9 mouse cellular contexts compared by ENCODE assay signal in the genomic region with DNA sequence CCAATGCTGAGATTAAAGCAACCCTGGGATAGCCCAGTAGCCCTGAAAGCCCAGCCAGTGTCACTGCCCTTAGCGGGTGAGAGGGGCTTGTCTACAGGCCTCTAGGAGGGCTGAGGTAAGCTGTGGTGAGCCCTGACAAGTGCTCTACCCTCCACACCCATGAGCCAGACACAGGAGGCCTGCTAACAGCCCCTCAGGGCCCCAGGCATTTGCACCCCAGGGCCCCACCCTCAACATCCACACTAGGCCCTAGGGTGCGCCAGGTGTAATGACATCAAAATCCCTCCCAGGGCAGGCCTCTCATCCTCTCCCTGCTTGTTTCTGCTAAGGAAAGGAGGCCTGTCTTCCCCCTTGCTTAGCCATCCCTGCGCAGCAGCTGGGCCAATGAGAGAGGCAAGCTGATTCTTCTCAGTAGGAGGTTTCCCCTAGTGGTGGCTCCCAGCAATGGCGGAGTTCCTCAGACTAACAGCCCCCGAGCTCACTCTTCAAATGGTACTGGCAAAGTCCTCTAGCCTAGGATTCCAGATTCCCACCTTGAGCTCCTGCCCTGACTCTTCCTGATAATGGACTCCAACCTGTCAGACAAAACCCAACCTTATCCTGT. TPM values are rescaled to one million over a fixed set of nuclear protein-coding genes. Genes with fewer than 3 reads are reported as not detected.
DNase-seq lines count a peak whose midpoint lies in the region; ATAC-seq and TF ChIP-seq lines count a peak whose summit lies in the region.
"Had no signal": no experiment of that assay in that cellular context is flagged by ENCODE, and none has a peak within 500 bp of the region (broad histone marks: within the 10 kb centered on the region; RNA-seq: fewer than 3 reads in every experiment).

No protein-coding gene starts in this region.

- no peak overlapping the region for H3K9ac ChIP-seq in intestine, postnatal 0 days (ENCODE audit: low read depth, low read length)
- H3K9ac ChIP-seq in intestine, embryonic 15.5 days, result no peak overlapping the region
- no peak overlapping the region for H3K9ac ChIP-seq in CH12.LX (ENCODE audit: insufficient read depth, low read depth)
- H3K9ac ChIP-seq: embryonic facial prominence, embryonic 15.5 days; liver, embryonic 15.5 days had no signal

- TF ChIP-seq CTCF in intestine, postnatal 0 days (IDR thresholded peaks at IDR 0.05; ENCODE audit: low read depth), result peak; percentile 77
- peak; percentile 59 to 62 for TF ChIP-seq CTCF in CH12.LX (conservative IDR thresholded peaks at IDR 0.05 in 1 of 2, IDR thresholded peaks at IDR 0.05 in 1 of 2; ENCODE audit: low read depth in 2 of 2, low read length in 2 of 2)

- in situ Hi-C loops in CH12.LX (cut with MboI; ENCODE audit: low pct_ligation_motif_present, low pct_unique_long_range_greater_than_20kb, low sequenced_read_pairs), result loop anchor here (25.0 kb wide), 1 partner anchor 225 kb away; no protein-coding TSS in a partner anchor

- no peaks in the 10 kb centered on the region for H3K9me3 ChIP-seq in intestine, postnatal 0 days (ENCODE audit: control insufficient read depth)
- no peaks in the 10 kb centered on the region for H3K9me3 ChIP-seq in intestine, embryonic 15.5 days
- H3K9me3 ChIP-seq in CH12.LX (replicated peaks; ENCODE audit: low read length), result no peaks in the 10 kb centered on the region
- H3K9me3 ChIP-seq: embryonic facial prominence, embryonic 15.5 days; liver, embryonic 15.5 days had no signal

- no peaks in the 10 kb centered on the region for H3K36me3 ChIP-seq in intestine, postnatal 0 days (ENCODE audit: control insufficient read depth, insufficient read depth)
- no peaks in the 10 kb centered on the region for H3K36me3 ChIP-seq in intestine, embryonic 15.5 days
- no peaks in the 10 kb centered on the region for H3K36me3 ChIP-seq in CH12.LX (replicated peaks in 1 of 2; ENCODE audit: control insufficient read depth in 1 of 2, insufficient read depth in 1 of 2, low read length in 1 of 2)
- H3K36me3 ChIP-seq: liver, embryonic 15.5 days had no signal

- peak; percentile 26; the same call in 1 of the 2 replicates for ATAC-seq in intestine, postnatal 0 days
- no peak for ATAC-seq in intestine, embryonic 15.5 days
- no peak for ATAC-seq in inflammation-experienced regulatory T-cells, adult 6 months

- dilution Hi-C loops in CH12.LX (cut with MboI; ENCODE audit: extremely low pct_ligation_motif_present, extremely low pct_unique_long_range_greater_than_20kb, low sequenced_read_pairs), result no loop called here

- no peak for TF ChIP-seq POLR2A in CH12.LX (IDR thresholded peaks at IDR 0.05; ENCODE audit: low read depth, low read length)

- no peaks in the 10 kb centered on the region for H3K27me3 ChIP-seq in intestine, postnatal 0 days (replicated peaks; ENCODE audit: control insufficient read depth, insufficient read depth, low read length)
- no peaks in the 10 kb centered on the region for H3K27me3 ChIP-seq in intestine, embryonic 15.5 days (replicated peaks)
- peaks cover 25% of the 10 kb centered on the region for H3K27me3 ChIP-seq in CH12.LX (replicated peaks)
- H3K27me3 ChIP-seq: liver, embryonic 15.5 days had no signal

- H3K79me2 ChIP-seq in CH12.LX (replicated peaks; ENCODE audit: control insufficient read depth, extremely low read depth, insufficient read depth, poor library complexity, severe bottlenecking), result no peaks in the 10 kb centered on the region

- no peak overlapping the region for H3K4me3 ChIP-seq in intestine, postnatal 0 days (ENCODE audit: low read depth, low read length)
- H3K4me3 ChIP-seq in intestine, embryonic 15.5 days (replicated peaks), result no peak overlapping the region
- H3K4me3 ChIP-seq in CH12.LX (replicated peaks in 1 of 3; ENCODE audit: low read depth in 2 of 3, low read length in 2 of 3, poor library complexity in 1 of 3), result no peak overlapping the region
- H3K4me3 ChIP-seq: embryonic facial prominence, embryonic 15.5 days; liver, embryonic 15.5 days had no signal

- H3K4me1 ChIP-seq in intestine, postnatal 0 days (replicated peaks; ENCODE audit: control insufficient read depth, insufficient read depth, low read length), result no peaks in the 10 kb centered on the region
- peaks cover 10% of the 10 kb centered on the region for H3K4me1 ChIP-seq in intestine, embryonic 15.5 days (replicated peaks)
- peaks cover 0 to 2% of the 10 kb centered on the region in 2 experiments; a peak in 1 of 4 replicates for H3K4me1 ChIP-seq in CH12.LX (ENCODE audit: control insufficient read depth in 1 of 2, insufficient read depth in 2 of 2)
- H3K4me1 ChIP-seq: liver, embryonic 15.5 days had no signal

- TF ChIP-seq RAD21 in CH12.LX (IDR thresholded peaks at IDR 0.05; ENCODE audit: low read depth, low read length), result peak; percentile 14

- peak; percentile 53 for DNase-seq in A20 (ENCODE audit: low read depth, low spot score)
- DNase-seq in CH12.LX (ENCODE audit: extremely low read depth), result peak; percentile 47
- DNase-seq in forelimb bud, embryonic 11.5 days (ENCODE audit: low read depth, low spot score), result peak; percentile 34
- DNase-seq in ovary, postnatal 36 days (ENCODE audit: low spot score), result no peak

- TF ChIP-seq EP300 in CH12.LX (IDR thresholded peaks at IDR 0.05; ENCODE audit: low read length), result no peak

- WGBS in intestine, postnatal 0 days, result 35% methylated on average over 5 of the region's 5 CpGs
- 35% methylated on average over 5 of the region's 5 CpGs for WGBS in intestine, embryonic 15.5 days

- H3K4me2 ChIP-seq in intestine, postnatal 0 days (replicated peaks; ENCODE audit: low read depth), result no peak overlapping the region
- H3K4me2 ChIP-seq in intestine, embryonic 15.5 days (replicated peaks), result no peak overlapping the region
- H3K4me2 ChIP-seq in CH12.LX (ENCODE audit: insufficient read depth, low read depth, poor library complexity, severe bottlenecking), result no peak overlapping the region
- H3K4me2 ChIP-seq: embryonic facial prominence, embryonic 15.5 days; liver, embryonic 15.5 days had no signal

- H3K27ac ChIP-seq in intestine, postnatal 0 days (ENCODE audit: low read depth, low read length), result no peak overlapping the region
- H3K27ac ChIP-seq in intestine, embryonic 15.5 days, result no peak overlapping the region
- no peak overlapping the region for H3K27ac ChIP-seq in CH12.LX (ENCODE audit: insufficient read depth, low read depth)
- H3K27ac ChIP-seq: embryonic facial prominence, embryonic 15.5 days; liver, embryonic 15.5 days had no signal

TF ChIP-seq in CH12.LX, 34 proteins besides CTCF, POLR2A, EP300 and RAD21:
- no peak for TF ChIP-seq POLR2AphosphoS2 (IDR thresholded peaks at IDR 0.05; ENCODE audit: low read depth, low read length)
- no peak for TF ChIP-seq TBP (conservative IDR thresholded peaks at IDR 0.05; ENCODE audit: low read depth, low read length)
- TF ChIP-seq JUN (IDR thresholded peaks at IDR 0.05; ENCODE audit: insufficient read depth, low read depth, low read length), result no peak
- no peak for TF ChIP-seq PAX5 (IDR thresholded peaks at IDR 0.05; ENCODE audit: low read length)
- TF ChIP-seq MXI1 (IDR thresholded peaks at IDR 0.05; ENCODE audit: low read depth, low read length), result no peak
- no peak for TF ChIP-seq ZKSCAN1 (IDR thresholded peaks at IDR 0.05; ENCODE audit: borderline replicate concordance, low read depth, low read length)
- no peak for TF ChIP-seq MAX (IDR thresholded peaks at IDR 0.05; ENCODE audit: low read length)

RNA-seq across cellular contexts. Expression of a gene that starts 22.1 kb away (rescaled TPM):
- 14.3 and 21.0 TPM in 2 replicates for polyA plus RNA-seq in intestine, postnatal 0 days (2015; fragmentation: Nextera tagmentation; extraction: Ambion mirVana)
- polyA plus RNA-seq in intestine, embryonic 15.5 days (2015; fragmentation: Nextera tagmentation; extraction: Ambion mirVana), result 18.2 and 19.5 TPM in 2 replicates
- total RNA-seq in CH12.LX (2012; rRNA removed), result not detected in 2 replicates
- total RNA-seq in CH12.LX (2014; rRNA removed), result not detected in 2 replicates
- polyA plus RNA-seq in CH12.LX (2012; ENCODE audit: insufficient read length, low read depth), result not detected in 2 replicates
- polyA plus RNA-seq in inflammation-experienced regulatory T-cells, adult 6 months (2017; shearing (Covaris generic)), result not detected

Comparison
In these comparisons a context has a peak if more than half of its experiments do, and no peak if none do; other contexts are left out.
1. RNA of a gene that starts 22.1 kb away (polyA plus RNA-seq): 18.2 to 19.5 TPM in intestine, embryonic 15.5 days and 14.3 to 21.0 TPM in intestine, postnatal 0 days; not detected in CH12.LX and not detected in inflammation-experienced regulatory T-cells, adult 6 months; every median in the first group is over 10 times any median in the second.